Mouse (Mus musculus): ENCODE data around the gene Syne1.

Syne1 gene

GRCm38 (mm10) chr10:5551382-5551781 is at the start of gene Syne1:
Gene Syne1 (minus strand): TSS chr10:5551482.
- DNase-seq: no peak

DNA sequence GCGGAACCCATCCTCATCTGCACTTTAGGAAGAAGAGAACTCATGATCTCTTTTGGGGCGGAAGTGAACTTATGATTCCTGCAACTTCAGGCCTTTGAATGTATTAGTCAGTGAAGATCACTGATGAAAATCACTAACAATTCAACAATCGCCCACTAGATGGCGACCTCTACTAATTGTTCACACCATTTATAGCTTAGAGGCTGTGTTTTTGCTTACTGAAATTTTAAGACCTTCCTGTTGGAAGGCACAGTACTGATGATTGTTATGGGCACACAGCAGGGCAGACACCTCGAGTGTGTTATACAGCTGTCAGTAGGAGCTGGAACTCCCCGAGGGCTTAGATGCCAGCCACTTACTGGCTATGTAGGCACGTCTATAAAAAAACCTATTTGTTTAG is 48.8 kb upstream of the Syne1 start:
- DNase-seq: peak; percentile 36

GRCm38 (mm10) chr10:5596559-5596958 is 45.3 kb upstream of the Syne1 start:
- DNase-seq: no peak

DNA sequence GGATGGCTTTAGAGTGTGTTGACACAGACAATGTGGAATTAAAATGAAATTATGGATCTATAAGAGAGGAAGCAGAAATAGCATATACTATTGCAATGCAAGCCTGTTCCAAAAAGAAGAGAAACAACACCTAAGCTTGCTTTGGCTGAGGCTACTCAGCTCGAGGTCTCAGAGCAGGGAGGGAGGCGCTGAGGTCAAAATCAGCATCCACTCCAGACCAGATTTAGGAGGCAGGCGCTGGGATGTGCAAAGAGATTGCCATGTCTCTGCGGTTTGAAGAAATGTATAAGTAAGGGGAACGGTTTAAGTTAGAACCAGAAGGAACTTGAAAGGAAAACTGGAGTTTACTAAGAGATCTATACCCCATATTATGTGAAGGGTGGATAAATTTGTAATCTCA is 43.2 kb upstream of the Syne1 start:
- no peak for DNase-seq

DNA sequence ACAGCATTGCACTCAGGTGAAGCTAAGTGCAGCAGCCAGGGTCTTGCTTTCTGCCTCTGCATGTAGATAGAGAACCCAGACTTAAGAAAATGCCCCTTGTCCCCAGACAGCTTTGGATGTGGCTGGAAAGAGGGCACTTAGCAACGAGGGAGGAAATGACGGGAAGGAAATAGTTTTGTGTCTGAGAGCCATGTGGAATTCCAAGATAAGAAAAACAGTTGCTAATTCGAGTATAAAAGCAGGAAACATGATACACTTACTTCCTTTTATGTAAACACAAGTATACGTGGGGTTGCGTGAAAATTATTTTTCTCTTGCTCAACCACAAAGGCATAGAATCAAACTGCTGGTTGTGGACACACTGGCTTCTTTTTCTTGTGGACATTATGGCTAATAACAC is 42.2 kb upstream of the Syne1 start, which contains the start of gene Myct1:
Gene Myct1, plus strand, starts transcription at position 312 of the 400 bp plus-strand sequence.
- no peak for DNase-seq

GRCm38 (mm10) chr10:5591996-5592395 is 40.7 kb upstream of the Syne1 start:
- DNase-seq: no peak

DNA sequence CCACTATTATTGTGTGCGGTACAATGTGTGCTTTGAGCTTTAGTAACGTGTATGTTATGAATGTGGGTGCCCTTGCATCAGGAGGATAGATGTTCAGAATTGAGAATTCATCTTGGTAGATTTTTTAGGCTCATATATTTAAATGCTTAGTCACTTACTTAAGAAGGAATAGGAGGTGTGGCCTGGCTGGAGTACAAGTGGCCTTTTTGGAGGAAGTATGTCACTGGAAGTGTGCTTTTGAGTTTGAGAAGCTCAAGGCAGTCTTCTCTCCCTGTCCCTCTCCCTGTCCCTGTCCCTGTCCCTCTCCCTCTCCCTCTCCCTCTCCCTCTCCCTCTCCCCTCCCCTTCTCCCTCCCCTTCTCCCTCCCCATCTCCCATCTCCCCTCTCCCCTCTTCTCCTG is 39.8 kb upstream of the Syne1 start:
- DNase-seq: no peak

- no peak for DNase-seq
Measured at GRCm38 (mm10) chr10:5573328-5573727, 22.0 kb upstream of the Syne1 start.

- DNase-seq: no peak
Measured at GRCm38 (mm10) chr10:5571332-5571731, 20.1 kb upstream of the Syne1 start.

- DNase-seq: no peak
Measured at GRCm38 (mm10) chr10:5570059-5570458, 18.8 kb upstream of the Syne1 start.

DNA sequence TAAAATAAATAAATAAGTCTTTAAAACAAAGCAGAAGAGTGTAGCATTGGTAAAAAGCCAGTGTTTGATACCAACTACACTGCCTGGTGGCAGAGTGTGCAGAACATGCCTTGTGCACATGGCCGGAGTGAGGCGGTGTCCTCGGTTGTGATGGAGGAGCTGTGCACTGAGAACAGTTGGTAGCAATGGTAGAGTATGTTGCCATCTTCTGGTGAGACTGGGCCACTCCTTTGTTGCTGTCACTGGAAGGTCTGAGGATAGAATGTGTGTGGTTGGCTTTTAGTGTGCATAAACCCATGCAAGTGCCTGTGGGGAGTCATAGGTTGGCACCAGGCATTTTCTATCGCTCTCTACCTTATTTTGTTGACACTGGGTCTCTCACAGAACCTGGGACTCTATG is 17.7 kb upstream of the Syne1 start:
- DNase-seq: no peak

DNA sequence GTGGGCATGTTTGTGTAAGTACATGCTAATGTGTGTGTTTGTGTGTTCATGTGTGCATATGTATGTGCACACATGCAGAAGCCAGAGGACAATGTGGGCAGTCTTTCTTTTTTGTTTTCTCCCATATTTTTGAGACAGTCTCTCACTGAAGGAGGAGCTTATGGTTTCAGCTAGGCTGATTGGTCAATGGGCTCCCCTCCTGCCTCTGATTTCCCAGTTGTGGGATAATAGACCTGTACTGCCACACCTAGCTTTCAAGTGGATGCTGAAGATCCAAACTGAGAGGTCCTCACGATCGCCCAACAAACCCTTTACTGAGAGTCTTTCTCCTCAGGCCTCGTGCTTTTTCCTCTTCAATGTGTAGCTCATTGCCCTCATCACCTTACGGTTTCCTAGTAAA is 10.4 kb upstream of the Syne1 start:
- DNase-seq: no peak

DNA sequence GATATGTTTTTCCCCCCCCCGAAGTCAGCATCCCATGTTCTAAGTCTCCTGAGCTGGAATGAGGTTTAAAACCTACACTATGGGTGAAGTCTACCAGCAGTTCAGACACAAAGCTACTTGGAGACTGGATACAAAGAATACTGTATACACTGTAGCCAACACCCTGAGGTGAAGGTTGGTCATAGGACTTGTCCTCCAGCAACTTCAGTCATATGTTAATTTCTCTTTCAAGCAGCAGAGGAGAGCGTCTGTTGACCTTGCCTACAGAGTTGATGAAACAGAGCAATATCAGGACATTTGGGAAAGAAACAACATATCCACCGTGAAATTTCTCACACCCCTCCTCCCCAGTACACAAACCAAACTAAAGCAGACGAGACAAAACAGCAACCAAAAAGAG is 9.2 kb upstream of the Syne1 start:
- DNase-seq: no peak

- DNase-seq: no peak
Measured at GRCm38 (mm10) chr10:5558808-5559207, 7.5 kb upstream of the Syne1 start.

DNA sequence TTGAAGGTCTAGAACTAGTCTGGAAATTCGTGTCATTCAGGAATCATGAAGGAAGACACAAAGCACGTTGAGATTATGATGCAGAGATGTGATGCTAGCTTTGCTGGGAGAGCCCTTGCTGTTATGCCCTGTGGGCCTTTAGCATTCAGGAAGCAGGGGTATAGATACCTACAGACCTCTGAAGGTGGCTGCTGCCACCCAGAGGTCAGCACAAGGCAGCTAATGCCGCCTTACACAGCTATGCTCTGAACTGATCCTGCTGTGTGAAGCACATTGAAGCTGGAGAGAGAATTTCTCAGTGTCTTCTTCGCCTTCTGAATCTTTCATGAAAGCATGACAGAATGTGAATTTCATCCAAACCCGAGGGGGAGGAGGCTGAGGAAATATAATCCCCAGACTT is 3.7 kb upstream of the Syne1 start:
- DNase-seq: peak; percentile 15

DNA sequence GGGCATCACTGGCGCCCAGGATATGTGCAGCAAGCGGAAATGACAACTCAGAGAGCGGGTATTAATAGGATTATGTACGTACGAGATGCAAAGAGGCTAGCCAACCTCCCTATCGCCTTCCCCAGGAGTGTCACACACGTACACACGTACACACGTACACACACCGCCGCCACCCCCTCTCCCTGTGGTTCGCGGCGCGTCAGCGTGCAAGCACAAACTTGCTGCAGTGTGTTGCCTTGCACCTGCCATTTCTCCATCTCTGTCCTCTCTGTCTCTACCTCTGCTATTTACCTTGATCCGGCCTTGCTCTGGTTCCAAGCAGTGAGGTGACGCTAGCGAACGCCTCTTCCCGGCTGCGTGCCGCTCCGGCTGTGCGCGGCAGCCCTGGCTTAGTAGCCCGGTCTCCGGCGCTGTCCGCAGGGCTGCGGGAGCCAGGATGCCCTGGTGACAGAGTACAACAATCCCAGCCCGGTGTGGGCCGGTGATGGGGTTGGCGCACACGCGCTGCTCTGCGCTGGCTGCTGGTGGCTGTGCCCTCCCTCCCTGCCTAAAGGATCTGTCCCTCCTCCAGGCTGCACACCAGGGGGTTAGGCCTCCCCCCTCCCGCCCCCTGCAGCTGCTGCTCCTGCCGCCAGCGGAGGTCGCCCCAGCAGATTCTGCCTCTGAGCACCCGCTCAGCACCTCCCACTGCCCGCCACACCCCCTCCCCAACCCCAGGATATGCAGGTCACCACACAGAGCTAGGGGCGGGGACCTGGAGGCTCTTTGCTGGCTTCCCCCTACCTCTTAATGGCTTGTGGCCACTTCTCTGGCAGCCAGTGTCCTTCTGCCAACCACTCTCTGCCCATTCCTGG is 887 bp downstream of the Syne1 start:
- peak; percentile 76 for DNase-seq

DNA sequence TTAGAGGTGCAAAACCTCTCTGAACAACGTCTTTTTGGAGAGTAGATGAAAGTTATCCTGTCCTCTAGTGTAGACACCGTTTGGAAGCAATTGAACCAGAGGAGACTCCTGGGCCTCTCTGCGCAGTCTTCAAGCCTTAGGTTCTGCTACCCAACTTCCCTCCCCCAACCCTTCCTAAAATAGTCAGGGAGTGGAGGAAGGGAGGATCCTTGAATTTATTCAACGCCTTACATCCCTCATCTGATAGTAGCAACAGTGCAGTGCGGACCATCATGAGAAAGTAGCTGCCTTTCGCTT is 1.5 kb downstream of the Syne1 start:
- peak; percentile 70 for DNase-seq

GRCm38 (mm10) chr10:5548651-5549050 is 2.6 kb downstream of the Syne1 start:
- DNase-seq: no peak

- no peak for DNase-seq
Measured at GRCm38 (mm10) chr10:5547769-5548168, 3.5 kb downstream of the Syne1 start.

- no peak for DNase-seq
Measured at GRCm38 (mm10) chr10:5546428-5546827, 4.9 kb downstream of the Syne1 start.

GRCm38 (mm10) chr10:5528284-5528683 is 23.0 kb downstream of the Syne1 start:
- DNase-seq: no peak

DNA sequence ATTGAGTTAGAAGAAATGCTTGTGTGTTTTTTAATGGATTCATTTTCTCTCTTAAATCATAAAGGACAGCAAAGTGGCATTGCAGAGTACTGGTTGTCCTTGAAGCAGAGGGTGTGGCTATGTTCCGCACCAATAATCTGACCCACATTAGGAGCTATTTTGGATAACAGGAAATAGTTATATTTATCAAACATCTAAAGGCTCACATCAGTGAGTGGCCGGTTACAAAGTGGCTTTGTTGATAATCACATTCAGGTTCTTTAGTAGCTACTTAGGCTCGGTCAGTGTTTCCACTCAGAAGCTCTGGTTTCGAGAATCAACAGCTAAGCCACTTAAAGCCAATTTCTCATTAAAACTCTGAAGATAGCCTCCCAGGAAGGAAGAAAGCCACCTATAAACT is 23.6 kb downstream of the Syne1 start:
- DNase-seq: no peak

DNA sequence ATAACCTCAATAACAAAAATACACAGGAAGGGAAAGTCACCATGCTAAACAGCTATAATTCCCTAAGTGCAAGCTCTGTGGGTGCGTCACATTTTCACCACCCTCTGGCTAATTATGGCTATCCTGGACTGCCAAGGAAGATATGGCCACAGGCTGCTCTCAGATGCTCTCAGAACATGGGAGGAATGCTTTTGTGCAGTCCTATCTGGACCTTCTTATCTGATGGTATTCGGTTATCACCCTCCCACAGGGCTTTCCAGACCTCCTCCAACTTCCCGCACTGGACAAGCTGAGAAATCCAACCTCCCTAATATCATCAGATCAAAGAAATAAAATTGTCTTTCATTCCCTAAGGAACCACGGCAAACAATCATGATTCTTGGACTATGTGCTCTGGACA is 28.4 kb downstream of the Syne1 start:
- no peak for DNase-seq

GRCm38 (mm10) chr10:5522276-5522675 is 29.0 kb downstream of the Syne1 start:
- DNase-seq: no peak

DNA sequence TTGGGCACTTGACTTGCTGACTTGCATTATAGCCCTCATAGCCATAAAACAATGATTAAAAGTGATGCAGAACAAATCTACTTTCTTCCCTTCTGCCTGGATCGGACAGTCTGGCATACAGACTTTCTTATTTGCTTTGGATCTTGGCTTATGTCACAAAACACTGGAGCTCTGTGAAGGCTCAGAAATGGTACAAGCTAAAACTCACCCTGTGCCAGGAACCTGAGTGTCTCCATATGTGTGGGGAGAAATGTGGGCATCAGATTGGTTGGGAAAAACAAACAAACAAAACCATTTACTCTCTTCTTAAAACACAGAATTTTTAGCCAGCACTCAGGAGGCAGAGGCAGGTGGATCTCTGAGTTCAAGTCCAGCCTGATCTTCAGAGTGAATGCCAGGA is 30.6 kb downstream of the Syne1 start:
- DNase-seq: no peak
